Comparison of ENCODE assay signal across 16 mouse cellular contexts in genomic region chr10:108886781-108887180, GRCm38 (mm10).
"Had no signal": no experiment of that assay in that cellular context is flagged by ENCODE, and none has a peak within 500 bp of the region (broad histone marks: within the 10 kb centered on the region; RNA-seq: fewer than 3 reads in every experiment).

No protein-coding gene starts in this region.

- H3K27me3 ChIP-seq: neural tube, embryonic 13.5 days; neural tube, embryonic 15.5 days; stomach, embryonic 15.5 days had no signal

- H3K36me3 ChIP-seq: neural tube, embryonic 13.5 days; neural tube, embryonic 15.5 days; stomach, embryonic 15.5 days had no signal

- H3K4me2 ChIP-seq: neural tube, embryonic 13.5 days; neural tube, embryonic 15.5 days; stomach, embryonic 15.5 days had no signal

- H3K4me1 ChIP-seq: neural tube, embryonic 13.5 days; neural tube, embryonic 15.5 days; stomach, embryonic 15.5 days had no signal

- H3K9me3 ChIP-seq: neural tube, embryonic 13.5 days; neural tube, embryonic 15.5 days; stomach, embryonic 15.5 days had no signal

- H3K9ac ChIP-seq: neural tube, embryonic 13.5 days; neural tube, embryonic 15.5 days; stomach, embryonic 15.5 days had no signal

- H3K4me3 ChIP-seq: neural tube, embryonic 13.5 days; neural tube, embryonic 15.5 days; stomach, embryonic 15.5 days had no signal

- DNase-seq: retina, postnatal 1 day; right cerebral cortex, adult 18-20 months; right cerebral cortex, postnatal 14 days; right cerebral cortex, postnatal 25 days; right cerebral cortex, postnatal 4 days; spleen, adult 18-20 months; thymus, adult 18-20 months; thymus, adult 2 months; thymus, postnatal 14 days; thymus, postnatal 25 days; thymus, postnatal 36 days; thymus, postnatal 4 days had no signal

- H3K27ac ChIP-seq: neural tube, embryonic 13.5 days; neural tube, embryonic 15.5 days; stomach, embryonic 15.5 days; stomach, postnatal 0 days had no signal
